Mouse (Mus musculus) bone marrow macrophage, adult 2 months (primary cell): ENCODE data around the gene Chrm3.

ENCODE experiments used
- CTCF ChIP-seq: IDR thresholded peaks from 2 replicates; pipeline ENCODE4 v1.5.1; 2012; ENCODE audit warnings: low read depth, mild to moderate bottlenecking, low read length, moderate library complexity
- POLR2A ChIP-seq: IDR thresholded peaks from 2 replicates; pipeline ENCODE4 v1.6.1; 2012; ENCODE audit warnings: mild to moderate bottlenecking, low read depth, low read length, borderline replicate concordance

- TF ChIP-seq CTCF: no peak
- TF ChIP-seq POLR2A: no peak
These were observed 447.9 kb downstream of the Chrm3 start for GRCm38 (mm10) chr13:9912697-9913096.
